Comparison of ENCODE assay signal across 30 mouse cellular contexts in genomic region chr10:26810810-26811209, GRCm38 (mm10). TPM values are rescaled to one million over a fixed set of nuclear protein-coding genes. Genes with fewer than 3 reads are reported as not detected.
DNase-seq lines count a peak whose midpoint lies in the region; ATAC-seq and TF ChIP-seq lines count a peak whose summit lies in the region.
"Had no signal": no experiment of that assay in that cellular context is flagged by ENCODE, and none has a peak within 500 bp of the region (broad histone marks: within the 10 kb centered on the region; RNA-seq: fewer than 3 reads in every experiment).

No protein-coding gene starts in this region.

- peak; percentile 44 for ATAC-seq in heart, postnatal 0 days (ENCODE audit: insufficient read depth, low read depth)
- 0 out of 2 replicates have a peak, but pooled peaks have one; percentile 15 for ATAC-seq in lung, embryonic 16.5 days (ENCODE audit: low read depth)
- ATAC-seq in intestine, embryonic 16.5 days: peak; percentile 64
- ATAC-seq in stomach, postnatal 0 days (ENCODE audit: low FRiP score, low TSS enrichment): peak; percentile 67; the same call in 1 of the 2 replicates
- ATAC-seq: CD4-positive, CD25-positive, alpha-beta regulatory T cell, adult 4 months; forebrain, embryonic 16.5 days; hindbrain, postnatal 0 days; inflammation-experienced regulatory T-cells, adult 6 months had no signal

- no peak for TF ChIP-seq CTCF in heart, postnatal 0 days (IDR thresholded peaks at IDR 0.05; ENCODE audit: low read depth)
- TF ChIP-seq CTCF in stomach, postnatal 0 days (IDR thresholded peaks at IDR 0.05; ENCODE audit: low read depth): no peak

- intact Hi-C loops in heart, postnatal 10 days (cut with DNase I): no loop called here

- no peaks in the 10 kb centered on the region for H3K27me3 ChIP-seq in heart, postnatal 0 days (ENCODE audit: control insufficient read depth, insufficient read depth, low read length)
- H3K27me3 ChIP-seq in lung, embryonic 16.5 days (ENCODE audit: control insufficient read depth, insufficient read depth, low read depth, low read length): no peaks in the 10 kb centered on the region
- H3K27me3 ChIP-seq in intestine, embryonic 16.5 days (replicated peaks; ENCODE audit: control insufficient read depth, insufficient read depth, low read length): no peaks in the 10 kb centered on the region
- no peaks in the 10 kb centered on the region for H3K27me3 ChIP-seq in stomach, postnatal 0 days (ENCODE audit: control insufficient read depth, insufficient read depth, low read length)
- H3K27me3 ChIP-seq: embryonic facial prominence, embryonic 13.5 days; forebrain, embryonic 12.5 days; heart, embryonic 15.5 days had no signal

- no peaks in the 10 kb centered on the region for H3K9me3 ChIP-seq in heart, postnatal 0 days (replicated peaks; ENCODE audit: control insufficient read depth, low read length)
- H3K9me3 ChIP-seq in lung, embryonic 16.5 days (ENCODE audit: control insufficient read depth, low read length): no peaks in the 10 kb centered on the region
- no peaks in the 10 kb centered on the region for H3K9me3 ChIP-seq in intestine, embryonic 16.5 days (ENCODE audit: control insufficient read depth, low read length)
- no peaks in the 10 kb centered on the region for H3K9me3 ChIP-seq in stomach, postnatal 0 days (ENCODE audit: control insufficient read depth, low read length)
- H3K9me3 ChIP-seq: embryonic facial prominence, embryonic 10.5 days; embryonic facial prominence, embryonic 13.5 days; forebrain, embryonic 12.5 days; heart, embryonic 10.5 days; heart, embryonic 15.5 days; hindbrain, embryonic 10.5 days had no signal

- H3K9ac ChIP-seq in heart, postnatal 0 days (replicated peaks; ENCODE audit: low read depth, low read length): no peak overlapping the region
- no peak overlapping the region for H3K9ac ChIP-seq in lung, embryonic 16.5 days (ENCODE audit: low read length)
- H3K9ac ChIP-seq in intestine, embryonic 16.5 days (ENCODE audit: low read depth, low read length): no peak overlapping the region
- no peak overlapping the region for H3K9ac ChIP-seq in stomach, postnatal 0 days (ENCODE audit: low read length)
- H3K9ac ChIP-seq: embryonic facial prominence, embryonic 13.5 days; forebrain, embryonic 12.5 days; heart, embryonic 15.5 days; hindbrain, embryonic 14.5 days had no signal

- no peak overlapping the region for H3K4me3 ChIP-seq in heart, postnatal 0 days (ENCODE audit: low read depth, low read length)
- H3K4me3 ChIP-seq in lung, embryonic 16.5 days (ENCODE audit: low read length): no peak overlapping the region
- H3K4me3 ChIP-seq in intestine, embryonic 16.5 days (ENCODE audit: low read length): no peak overlapping the region
- no peak overlapping the region for H3K4me3 ChIP-seq in stomach, postnatal 0 days (ENCODE audit: low read depth, low read length)
- H3K4me3 ChIP-seq: embryonic facial prominence, embryonic 10.5 days; embryonic facial prominence, embryonic 13.5 days; erythroblast, embryonic 14.5 days; forebrain, embryonic 12.5 days; heart, embryonic 10.5 days; heart, embryonic 15.5 days; hindbrain, embryonic 10.5 days had no signal

- 0 out of 2 replicates have a peak, but pooled peaks cover 5% of the 10 kb centered on the region for H3K36me3 ChIP-seq in heart, postnatal 0 days (replicated peaks; ENCODE audit: control insufficient read depth, insufficient read depth, low read length)
- no peaks in the 10 kb centered on the region for H3K36me3 ChIP-seq in lung, embryonic 16.5 days (ENCODE audit: control insufficient read depth, insufficient read depth, low read length)
- H3K36me3 ChIP-seq in intestine, embryonic 16.5 days (ENCODE audit: control insufficient read depth, insufficient read depth, low read length): no peaks in the 10 kb centered on the region
- no peaks in the 10 kb centered on the region for H3K36me3 ChIP-seq in stomach, postnatal 0 days (ENCODE audit: control insufficient read depth, insufficient read depth, low read length)
- H3K36me3 ChIP-seq: embryonic facial prominence, embryonic 10.5 days; embryonic facial prominence, embryonic 13.5 days; forebrain, embryonic 12.5 days; heart, embryonic 10.5 days; heart, embryonic 15.5 days; hindbrain, embryonic 10.5 days had no signal

- no peak for TF ChIP-seq EP300 in heart, postnatal 0 days (IDR thresholded peaks at IDR 0.05; ENCODE audit: low read depth)
- TF ChIP-seq EP300 in stomach, postnatal 0 days (optimal IDR thresholded peaks at IDR 0.05): no peak

- peaks cover 4% of the 10 kb centered on the region; the same call in 1 of the 2 replicates for H3K4me1 ChIP-seq in heart, postnatal 0 days (ENCODE audit: control insufficient read depth, insufficient read depth)
- 0 out of 2 replicates have a peak, but pooled peaks cover 3% of the 10 kb centered on the region for H3K4me1 ChIP-seq in lung, embryonic 16.5 days (replicated peaks; ENCODE audit: control insufficient read depth, insufficient read depth, low read length)
- peaks cover 11% of the 10 kb centered on the region; the same call in 1 of the 2 replicates for H3K4me1 ChIP-seq in intestine, embryonic 16.5 days (ENCODE audit: control insufficient read depth, insufficient read depth, low read length)
- H3K4me1 ChIP-seq in stomach, postnatal 0 days (replicated peaks; ENCODE audit: control insufficient read depth, insufficient read depth): no peaks in the 10 kb centered on the region
- H3K4me1 ChIP-seq: embryonic facial prominence, embryonic 10.5 days; embryonic facial prominence, embryonic 13.5 days; forebrain, embryonic 12.5 days; hindbrain, embryonic 10.5 days had no signal

- 28% methylated on average over 5 of the region's 5 CpGs for WGBS in heart, postnatal 0 days
- 45% methylated on average over 5 of the region's 5 CpGs for WGBS in lung, embryonic 16.5 days
- 66% methylated on average over 5 of the region's 5 CpGs for WGBS in intestine, embryonic 16.5 days
- 53% methylated on average over 5 of the region's 5 CpGs for WGBS in stomach, postnatal 0 days

- no peak for DNase-seq in heart, postnatal 0 days (ENCODE audit: low spot score)
- DNase-seq in heart, postnatal 10 days: no peak
- DNase-seq in lung, adult 18-20 months: no peak
- DNase-seq in stomach, postnatal 0 days (ENCODE audit: low spot score): peak; percentile 26
- no peak for DNase-seq in yolk sac, embryonic 10.5 days (ENCODE audit: low spot score)
- DNase-seq in heart, adult 9 months (ENCODE audit: low spot score in 2 of 2): no peak
- DNase-seq: adrenal gland, adult 2 months; adrenal gland, postnatal 14 days; cerebellum, adult 11-12 months; cerebellum, adult 8-10 months; cerebellum, postnatal 10 days; cerebellum, postnatal 36 days; embryo, embryonic 11 days; gastrocnemius, postnatal 14 days; heart, adult 11 months; heart, postnatal 36 days had no signal

- peak overlapping the region; percentile 51; the same call in 1 of the 2 replicates for H3K27ac ChIP-seq in heart, postnatal 0 days (ENCODE audit: low read depth)
- peak overlapping the region; percentile 31; the same call in 1 of the 2 replicates for H3K27ac ChIP-seq in lung, embryonic 16.5 days (ENCODE audit: low read length)
- H3K27ac ChIP-seq in intestine, embryonic 16.5 days (ENCODE audit: low read length): no peak overlapping the region
- no peak overlapping the region for H3K27ac ChIP-seq in stomach, postnatal 0 days (replicated peaks)
- H3K27ac ChIP-seq: embryonic facial prominence, embryonic 10.5 days; embryonic facial prominence, embryonic 13.5 days; forebrain, embryonic 12.5 days; heart, embryonic 10.5 days; hindbrain, embryonic 10.5 days; hindbrain, embryonic 14.5 days; hindbrain, postnatal 0 days had no signal

- no peak overlapping the region for H3K4me2 ChIP-seq in heart, postnatal 0 days (ENCODE audit: low read depth, low read length)
- no peak overlapping the region for H3K4me2 ChIP-seq in lung, embryonic 16.5 days (ENCODE audit: low read depth, low read length)
- H3K4me2 ChIP-seq in intestine, embryonic 16.5 days (ENCODE audit: low read depth, low read length): no peak overlapping the region
- no peak overlapping the region for H3K4me2 ChIP-seq in stomach, postnatal 0 days (replicated peaks; ENCODE audit: low read depth)
- H3K4me2 ChIP-seq: embryonic facial prominence, embryonic 13.5 days; forebrain, embryonic 12.5 days; heart, embryonic 15.5 days; hindbrain, embryonic 14.5 days had no signal

RNA-seq across cellular contexts. Expression of gene Arhgap18, which starts 57.6 kb away (rescaled TPM):
- 27.7 and 32.5 TPM in 2 replicates for total RNA-seq in heart, postnatal 0 days (2014; rRNA removed; ENCODE audit: low replicate concordance)
- polyA plus RNA-seq in heart, postnatal 0 days (2015; fragmentation: Nextera tagmentation; extraction: Ambion mirVana): 28.9 and 31.7 TPM in 2 replicates
- 10 to 100 TPM; 36.3 to 64.0 TPM for total RNA-seq in heart, postnatal 10 days (2021)
- polyA plus RNA-seq in lung, embryonic 16.5 days (2015; fragmentation: Nextera tagmentation; extraction: Ambion mirVana): 55.1 and 58.7 TPM in 2 replicates
- polyA plus RNA-seq in intestine, embryonic 16.5 days (2015; fragmentation: Nextera tagmentation; extraction: Ambion mirVana): 48.8 and 48.9 TPM in 2 replicates
- polyA plus RNA-seq in stomach, postnatal 0 days (2015; fragmentation: Nextera tagmentation; extraction: Ambion mirVana): 15.1 and 16.1 TPM in 2 replicates

Comparison
In these comparisons a context has a peak if more than half of its experiments do, and no peak if none do; other contexts are left out.
1. ATAC-seq: peak in every context shown above with its lines; median percentile 67 in stomach, postnatal 0 days; 64 in intestine, embryonic 16.5 days; 44 in heart, postnatal 0 days; 15 in lung, embryonic 16.5 days.
2. H3K27ac ChIP-seq: peak in heart, postnatal 0 days (single experiment) and lung, embryonic 16.5 days (single experiment); none in intestine, embryonic 16.5 days (single experiment) and stomach, postnatal 0 days (single experiment).